9 mouse cellular contexts compared by ENCODE assay signal in genomic region chr1:81300735-81301134, GRCm38 (mm10).
A peak's percentile ranks its signal among the peaks of the same experiment; 100 is the strongest.
DNase-seq lines count a peak whose midpoint lies in the region; ATAC-seq and TF ChIP-seq lines count a peak whose summit lies in the region.
"Had no signal": no experiment of that assay in that cellular context is flagged by ENCODE, and none has a peak within 500 bp of the region (broad histone marks: within the 10 kb centered on the region; RNA-seq: fewer than 3 reads in every experiment).

No protein-coding gene starts in this region.

- in situ Hi-C loops in CH12.LX (cut with MboI; ENCODE audit: low pct_ligation_motif_present, low pct_unique_long_range_greater_than_20kb, low sequenced_read_pairs) = loop anchor here (25.0 kb wide), 1 partner anchor 987 kb away; the partner anchor contains the start of gene Irs1

- H3K9me3 ChIP-seq in hindbrain, embryonic 10.5 days = no peaks in the 10 kb centered on the region
- no peaks in the 10 kb centered on the region for H3K9me3 ChIP-seq in hindbrain, embryonic 12.5 days (replicated peaks)
- H3K9me3 ChIP-seq in CH12.LX (replicated peaks; ENCODE audit: low read length) = no peaks in the 10 kb centered on the region
- H3K9me3 ChIP-seq in hindbrain, embryonic 16.5 days (ENCODE audit: control insufficient read depth, low read length) = no peaks in the 10 kb centered on the region
- H3K9me3 ChIP-seq: heart, embryonic 15.5 days had no signal

- TF ChIP-seq EP300 in CH12.LX (IDR thresholded peaks at IDR 0.05; ENCODE audit: low read length) = no peak

- H3K36me3 ChIP-seq in hindbrain, embryonic 10.5 days = no peaks in the 10 kb centered on the region
- H3K36me3 ChIP-seq in hindbrain, embryonic 12.5 days = no peaks in the 10 kb centered on the region
- no peaks in the 10 kb centered on the region for H3K36me3 ChIP-seq in CH12.LX (replicated peaks in 1 of 2; ENCODE audit: control insufficient read depth in 1 of 2, insufficient read depth in 1 of 2, low read length in 1 of 2)
- no peaks in the 10 kb centered on the region for H3K36me3 ChIP-seq in hindbrain, embryonic 16.5 days (ENCODE audit: control insufficient read depth, insufficient read depth, low read length)
- H3K36me3 ChIP-seq: heart, embryonic 15.5 days had no signal

- H3K79me2 ChIP-seq in CH12.LX (replicated peaks; ENCODE audit: control insufficient read depth, extremely low read depth, insufficient read depth, poor library complexity, severe bottlenecking) = no peaks in the 10 kb centered on the region

- dilution Hi-C loops in CH12.LX (cut with MboI; ENCODE audit: extremely low pct_ligation_motif_present, extremely low pct_unique_long_range_greater_than_20kb, low sequenced_read_pairs) = no loop called here

- DNase-seq in hindbrain, embryonic 10.5 days (ENCODE audit: low spot score) = peak; percentile 9
- peak; percentile 70 for DNase-seq in CH12.LX (ENCODE audit: extremely low read depth)
- DNase-seq in cerebellum, postnatal 14 days = peak; percentile 64 to 66
- peak; percentile 27 for DNase-seq in thymus, postnatal 25 days
- no peak for DNase-seq in ovary, postnatal 14 days (ENCODE audit: low spot score)
- no peak for DNase-seq in spleen, postnatal 14 days (ENCODE audit: low spot score in 2 of 2)

- TF ChIP-seq CTCF in CH12.LX (conservative IDR thresholded peaks at IDR 0.05 in 1 of 2, IDR thresholded peaks at IDR 0.05 in 1 of 2; ENCODE audit: low read depth in 2 of 2, low read length in 2 of 2) = peak; percentile 13 to 72; a peak in 2 of 4 replicates

- no peak for TF ChIP-seq POLR2A in CH12.LX (IDR thresholded peaks at IDR 0.05; ENCODE audit: low read depth, low read length)

- ATAC-seq in hindbrain, embryonic 12.5 days (ENCODE audit: low FRiP score) = no peak
- peak; percentile 68 for ATAC-seq in hindbrain, embryonic 16.5 days

- H3K4me2 ChIP-seq in hindbrain, embryonic 12.5 days (replicated peaks) = no peak overlapping the region
- no peak overlapping the region for H3K4me2 ChIP-seq in CH12.LX (ENCODE audit: insufficient read depth, low read depth, poor library complexity, severe bottlenecking)
- no peak overlapping the region for H3K4me2 ChIP-seq in hindbrain, embryonic 16.5 days (ENCODE audit: low read length)
- H3K4me2 ChIP-seq: heart, embryonic 15.5 days had no signal

- no peak overlapping the region for H3K27ac ChIP-seq in hindbrain, embryonic 10.5 days
- no peak overlapping the region for H3K27ac ChIP-seq in hindbrain, embryonic 12.5 days
- no peak overlapping the region for H3K27ac ChIP-seq in CH12.LX (ENCODE audit: insufficient read depth, low read depth)
- H3K27ac ChIP-seq in hindbrain, embryonic 16.5 days (ENCODE audit: low read depth, low read length) = no peak overlapping the region
- H3K27ac ChIP-seq: heart, embryonic 15.5 days had no signal

- no peaks in the 10 kb centered on the region for H3K4me1 ChIP-seq in hindbrain, embryonic 10.5 days (replicated peaks)
- no peaks in the 10 kb centered on the region for H3K4me1 ChIP-seq in hindbrain, embryonic 12.5 days
- H3K4me1 ChIP-seq in CH12.LX (ENCODE audit: control insufficient read depth in 1 of 2, insufficient read depth in 2 of 2) = peaks cover 0 to 24% of the 10 kb centered on the region in 2 experiments; a peak in 2 of 4 replicates
- H3K4me1 ChIP-seq in hindbrain, embryonic 16.5 days (ENCODE audit: control insufficient read depth, insufficient read depth, low read depth, low read length) = no peaks in the 10 kb centered on the region
- H3K4me1 ChIP-seq: heart, embryonic 15.5 days had no signal

- no peak overlapping the region for H3K4me3 ChIP-seq in hindbrain, embryonic 10.5 days
- no peak overlapping the region for H3K4me3 ChIP-seq in hindbrain, embryonic 12.5 days
- no peak overlapping the region for H3K4me3 ChIP-seq in CH12.LX (replicated peaks in 1 of 3; ENCODE audit: low read depth in 2 of 3, low read length in 2 of 3, poor library complexity in 1 of 3)
- no peak overlapping the region for H3K4me3 ChIP-seq in hindbrain, embryonic 16.5 days (ENCODE audit: low read length)
- H3K4me3 ChIP-seq: heart, embryonic 15.5 days had no signal

- no peaks in the 10 kb centered on the region for H3K27me3 ChIP-seq in hindbrain, embryonic 10.5 days (ENCODE audit: insufficient read depth, poor library complexity, severe bottlenecking)
- no peaks in the 10 kb centered on the region for H3K27me3 ChIP-seq in hindbrain, embryonic 12.5 days
- H3K27me3 ChIP-seq in CH12.LX (replicated peaks) = no peaks in the 10 kb centered on the region
- H3K27me3 ChIP-seq in hindbrain, embryonic 16.5 days (replicated peaks; ENCODE audit: control insufficient read depth, insufficient read depth, low read length) = no peaks in the 10 kb centered on the region
- H3K27me3 ChIP-seq: heart, embryonic 15.5 days had no signal

- H3K9ac ChIP-seq in hindbrain, embryonic 12.5 days = no peak overlapping the region
- no peak overlapping the region for H3K9ac ChIP-seq in CH12.LX (ENCODE audit: insufficient read depth, low read depth)
- H3K9ac ChIP-seq in hindbrain, embryonic 16.5 days (ENCODE audit: low read depth, low read length) = no peak overlapping the region
- H3K9ac ChIP-seq: heart, embryonic 15.5 days had no signal

- WGBS in hindbrain, embryonic 10.5 days = 63% methylated on average over 4 of the region's 4 CpGs
- 63% methylated on average over 4 of the region's 4 CpGs for WGBS in hindbrain, embryonic 12.5 days
- whole genome bisulfite sequencing in hindbrain, embryonic 16.5 days = 52% methylated on average over 4 of the region's 4 CpGs

- TF ChIP-seq RAD21 in CH12.LX (IDR thresholded peaks at IDR 0.05; ENCODE audit: low read depth, low read length) = peak; percentile 60

TF ChIP-seq in CH12.LX, 34 proteins besides CTCF, POLR2A, EP300 and RAD21:
- TF ChIP-seq PAX5 (IDR thresholded peaks at IDR 0.05; ENCODE audit: low read length) = no peak
- no peak for TF ChIP-seq MEF2A (IDR thresholded peaks at IDR 0.05; ENCODE audit: borderline replicate concordance, low read depth, low read length)
- TF ChIP-seq SMC3 (IDR thresholded peaks at IDR 0.05; ENCODE audit: low read depth, low read length) = peak; percentile 47
- no peak for TF ChIP-seq ZKSCAN1 (IDR thresholded peaks at IDR 0.05; ENCODE audit: borderline replicate concordance, low read depth, low read length)
TF ChIP-seq in CH12.LX: peak in this region for 1.

Comparison
In these comparisons a context has a peak if more than half of its experiments do, and no peak if none do; other contexts are left out.
1. DNase-seq: peak in hindbrain, embryonic 10.5 days (single experiment), CH12.LX (single experiment), cerebellum, postnatal 14 days (2 of 2) and thymus, postnatal 25 days (single experiment); none in ovary, postnatal 14 days (single experiment) and spleen, postnatal 14 days (0 of 2).